Mouse (Mus musculus) MEL (cell line): Measurements from ENCODE around the gene Atxn2l.

Experiments used
- CTCF ChIP-seq, 3 experiments: IDR thresholded peaks in 2 of 3; conservative IDR thresholded peaks in 1 of 3; 2 replicates each; pipeline ENCODE4 v1.5.1; 2011 to 2012; ENCODE audit warnings: low read length in 3 of 3, low read depth in 2 of 3, mild to moderate bottlenecking in 2 of 3, improper control_type of control experiment in 1 of 3, inconsistent platforms in 1 of 3, mixed read lengths in 1 of 3, moderate library complexity in 1 of 3; ENCODE audit not compliant: control insufficient read depth in 1 of 3, insufficient read depth in 1 of 3, poor library complexity in 1 of 3, severe bottlenecking in 1 of 3
- GATA1 ChIP-seq: IDR thresholded peaks from 2 replicates; pipeline ENCODE4 v1.6.1; 2011; ENCODE audit warnings: low read depth, low read length, improper control_type of control experiment
- JUND ChIP-seq: IDR thresholded peaks from 2 replicates; pipeline ENCODE4 v1.6.1; 2011; ENCODE audit warnings: low read depth, mild to moderate bottlenecking, improper control_type of control experiment, low read length
- MYB ChIP-seq: IDR thresholded peaks from 2 replicates; pipeline ENCODE4 v1.6.1; 2011; ENCODE audit warnings: mild to moderate bottlenecking, low read depth, low read length, improper control_type of control experiment
- NELFE ChIP-seq: IDR thresholded peaks from 2 replicates; pipeline ENCODE4 v1.6.1; 2011; ENCODE audit warnings: low read depth, low read length, improper control_type of control experiment
- POLR2A ChIP-seq, 2 experiments: IDR thresholded peaks; 2 replicates each; pipeline ENCODE4 v1.6.1; 2011 to 2012; ENCODE audit warnings: low read length in 2 of 2, mild to moderate bottlenecking in 2 of 2, control low read depth in 1 of 2, improper control_type of control experiment in 1 of 2, low read depth in 1 of 2, moderate library complexity in 1 of 2; ENCODE audit not compliant: control insufficient read depth in 1 of 2, insufficient read depth in 1 of 2, poor library complexity in 1 of 2

DNA sequence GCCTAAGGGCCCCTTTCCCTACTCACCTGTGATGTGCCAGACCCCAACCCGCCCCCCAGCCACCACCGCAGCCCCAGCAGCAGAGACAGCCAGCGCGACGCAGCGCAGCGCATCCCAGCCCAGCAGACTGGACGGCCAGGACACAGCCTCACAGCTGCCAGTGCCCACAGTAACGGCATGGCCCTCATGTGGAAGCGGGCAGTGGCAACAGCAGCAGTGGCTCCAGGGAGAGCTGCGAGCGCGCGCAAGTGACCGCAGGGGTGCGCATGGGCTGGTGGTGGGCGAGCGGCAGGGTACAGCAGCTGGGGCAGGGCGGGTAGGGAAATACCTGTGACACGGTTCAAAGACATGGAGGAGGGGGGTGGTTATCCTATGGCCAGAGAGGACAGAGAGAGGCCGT is 57.0 kb downstream of the Atxn2l start:
- no peak for TF ChIP-seq POLR2A (IDR thresholded peaks at IDR 0.05; ENCODE audit: control insufficient read depth in 1 of 2, insufficient read depth in 1 of 2, low read depth in 1 of 2, low read length in 2 of 2, poor library complexity in 1 of 2)
- no peak for TF ChIP-seq NELFE
- no peak for TF ChIP-seq JUND
- TF ChIP-seq CTCF (IDR thresholded peaks at IDR 0.05 in 2 of 3, conservative IDR thresholded peaks at IDR 0.05 in 1 of 3; ENCODE audit: control insufficient read depth in 1 of 3, insufficient read depth in 1 of 3, low read depth in 2 of 3, low read length in 3 of 3, poor library complexity in 1 of 3, severe bottlenecking in 1 of 3), result no peak
- no peak for TF ChIP-seq GATA1
- TF ChIP-seq MYB, result no peak
